Mouse (Mus musculus) left cerebral cortex, postnatal 36 days (tissue): ENCODE data around the gene Vmn2r111. TPM values are rescaled to one million over a fixed set of nuclear protein-coding genes. Genes with fewer than 3 reads are reported as not detected.
"Not testable (repeated sequence)": the region's sequence is repeated elsewhere in the genome, so short reads cannot be mapped to it uniquely, and the experiment has no call there.

Source experiments
- DNase-seq, 2 experiments: peaks; one replicate each; pipeline ENCODE4 v3.0.0; 2021 to 2022; ENCODE audit warnings: low spot score in 2 of 2, mixed read lengths in 1 of 2
- intact Hi-C: fragments of 180-260 bp; cut with DNase I; formaldehyde crosslinking; loops from one replicate; pipeline ENCODE4 v1.15.1; 2025
- total RNA-seq, 2 experiments: library from RNA; stranded (reverse); gene quantifications; 2 replicates each; pipeline ENCODE4 v1.2.3; 2021

The Vmn2r111 gene
- total RNA-seq: not detected

DNA sequence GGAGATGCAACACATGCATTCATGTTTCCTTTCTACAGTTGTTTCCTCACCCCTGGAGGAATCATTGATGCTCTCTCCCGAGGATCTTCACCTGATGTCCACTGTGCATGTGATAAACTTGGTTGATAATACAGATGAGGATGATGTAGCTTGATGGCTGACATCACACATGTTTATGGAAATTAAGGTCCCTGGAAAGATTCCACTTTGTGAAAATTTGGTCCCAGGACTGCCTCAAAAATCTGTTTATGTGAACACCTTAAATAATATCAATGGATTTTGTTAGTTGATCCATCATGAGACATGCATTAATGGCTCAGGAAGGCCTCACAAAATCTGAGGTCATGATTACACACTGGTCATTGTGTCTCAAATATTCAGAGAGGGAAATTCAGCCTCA lies at the start of gene Vmn2r111:
Gene Vmn2r111 (minus strand): TSS at position 101 of the 400 bp plus-strand sequence.
- intact Hi-C loops, DNase-seq: not testable (repeated sequence)

DNA sequence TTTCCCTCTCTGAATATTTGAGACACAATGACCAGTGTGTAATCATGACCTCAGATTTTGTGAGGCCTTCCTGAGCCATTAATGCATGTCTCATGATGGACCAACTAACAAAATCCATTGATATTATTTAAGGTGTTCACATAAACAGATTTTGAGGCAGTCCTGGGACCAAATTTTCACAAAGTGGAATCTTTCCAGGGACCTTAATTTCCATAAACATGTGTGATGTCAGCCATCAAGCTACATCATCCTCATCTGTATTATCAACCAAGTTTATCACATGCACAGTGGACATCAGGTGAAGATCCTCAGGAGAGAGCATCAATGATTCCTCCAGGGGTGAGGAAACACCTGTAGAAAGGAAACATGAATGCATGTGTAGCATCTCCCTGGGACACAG lies 27.4 kb upstream of the Vmn2r111 start, which contains the start of gene Vmn2r112:
Gene Vmn2r112 (plus strand): TSS at position 301 of the 400 bp plus-strand sequence.
- intact Hi-C loops, DNase-seq: not testable (repeated sequence)

DNA sequence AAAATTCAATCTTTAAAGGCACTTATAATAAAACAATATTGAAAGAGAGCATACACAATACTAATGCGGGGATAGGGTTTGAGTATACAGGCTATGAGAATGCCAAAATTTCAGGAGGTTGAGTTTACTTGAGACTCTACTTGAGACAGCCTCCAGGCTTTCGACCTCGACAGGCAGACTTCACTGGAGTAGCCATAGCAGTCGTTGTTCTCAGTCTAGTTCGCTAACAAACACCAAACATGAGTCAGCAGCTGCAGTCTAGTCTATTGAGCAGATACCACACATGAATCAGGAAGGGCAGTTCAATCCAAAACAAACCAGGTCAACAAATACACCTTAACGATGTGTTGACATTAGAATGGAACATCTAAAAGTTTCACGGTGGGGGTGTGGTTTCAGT lies 52.8 kb downstream of the Vmn2r111 start:
- DNase-seq, intact Hi-C loops: not testable (repeated sequence)

GRCm38 (mm10) chr17:22520037-22520436 lies 53.2 kb downstream of the Vmn2r111 start:
- DNase-seq, intact Hi-C loops: not testable (repeated sequence)

- intact Hi-C loops: no loop called here
- DNase-seq: no peak
Observed at GRCm38 (mm10) chr17:22497120-22497519, 76.2 kb downstream of the Vmn2r111 start.

Other genes with a start within 250 kb of the Vmn2r111 start
- gene Zfp944, start 212.1 kb downstream of the Vmn2r111 start, total RNA-seq: 10 to 100 TPM in 1 of 2 experiments, 1 to 10 TPM in 1; 7.3 to 10.3 TPM
- gene Zfp758, start 212.0 kb downstream of the Vmn2r111 start, total RNA-seq: 10 to 100 TPM in 1 of 2 experiments, 1 to 10 TPM in 1; 9.7 to 11.3 TPM
- 10 to 100 TPM in 1 of 2 experiments, 1 to 10 TPM in 1; 9.5 to 10.9 TPM for gene Zfp946, start 149.3 kb downstream of the Vmn2r111 start, total RNA-seq
- gene Vmn2r112, start 27.5 kb upstream of the Vmn2r111 start, total RNA-seq: not detected